Mouse (Mus musculus) T-helper 1 cell (primary cell): ENCODE data around the gene Arhgef19.

Experiments
- in situ Hi-C: fragments of 300-600 bp; cut with MboI, MseI; formaldehyde crosslinking; loops from one replicate; pipeline ENCODE4 v1.15.1; 2025; ENCODE audit warnings: high pct_unique_total_duplicates

The Arhgef19 gene

DNA sequence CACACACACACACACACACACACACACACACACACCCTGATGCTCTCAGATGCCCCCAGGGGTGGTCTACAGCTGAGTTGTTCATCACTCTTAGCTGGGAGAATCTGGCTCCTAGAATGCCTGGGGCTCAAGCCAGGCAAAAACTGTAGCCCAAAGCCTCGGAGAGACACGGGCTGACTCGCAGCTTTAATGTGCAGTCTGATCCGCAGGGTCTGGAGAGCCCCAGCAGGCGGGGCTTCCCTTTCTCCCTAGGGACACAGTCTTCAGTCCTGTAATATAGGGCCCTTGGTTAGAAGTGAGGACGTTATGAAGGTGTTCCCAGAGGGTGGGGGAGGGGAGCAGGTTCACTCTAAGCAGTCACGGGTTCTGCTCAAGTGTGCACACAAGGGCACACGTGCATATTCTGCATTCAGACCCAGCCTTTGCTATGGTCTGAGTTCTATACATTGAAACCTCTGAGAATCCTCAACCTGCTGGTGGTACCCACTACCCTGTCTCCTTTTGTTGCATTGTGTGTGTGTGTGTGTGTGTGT lies 44.6 kb downstream of the Arhgef19 start:
- in situ Hi-C loops = no loop called here

GRCm38 (mm10) chr4:141284486-141284885 lies 45.2 kb downstream of the Arhgef19 start:
- in situ Hi-C loops = no loop called here

GRCm38 (mm10) chr4:141285128-141285527 lies 45.8 kb downstream of the Arhgef19 start:
- in situ Hi-C loops = no loop called here

DNA sequence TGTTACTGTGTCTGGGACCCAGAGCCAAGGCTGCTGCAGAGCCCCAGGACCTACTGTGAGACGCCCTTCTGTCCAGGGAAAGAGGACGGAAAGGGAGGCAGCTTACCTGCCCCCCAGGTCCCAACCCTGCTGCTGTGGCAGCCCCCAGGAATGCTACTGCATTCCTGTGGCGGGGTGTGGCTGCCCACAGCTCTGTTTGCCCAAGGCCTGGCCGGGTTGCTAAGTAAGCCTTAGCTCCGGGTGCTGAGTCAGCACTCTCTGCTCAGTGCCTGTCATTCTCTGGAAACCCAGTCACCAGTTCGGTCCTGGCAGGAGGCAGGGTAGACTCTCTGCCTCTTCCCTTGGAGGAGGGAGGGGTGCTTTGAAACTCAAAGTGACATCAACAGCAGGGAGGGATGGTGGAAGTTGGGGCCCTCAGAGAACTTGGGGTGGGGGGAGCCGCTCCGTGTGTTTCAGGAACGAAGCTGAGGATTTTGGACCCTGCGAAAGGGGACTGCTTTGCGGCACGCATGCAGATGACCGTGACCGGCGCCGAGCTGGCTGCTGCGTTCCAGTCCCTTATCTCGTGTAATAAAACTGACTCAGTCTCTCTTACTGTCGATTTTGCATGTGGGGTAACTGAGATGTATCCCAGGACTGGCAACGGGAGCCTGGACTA lies 47.7 kb downstream of the Arhgef19 start:
- in situ Hi-C loops = no loop called here

GRCm38 (mm10) chr4:141287518-141288004 lies 48.3 kb downstream of the Arhgef19 start:
- in situ Hi-C loops = no loop called here

- in situ Hi-C loops = no loop called here
Observed at GRCm38 (mm10) chr4:141288152-141288551, 48.9 kb downstream of the Arhgef19 start.

GRCm38 (mm10) chr4:141291571-141292375 lies 52.5 kb downstream of the Arhgef19 start:
- in situ Hi-C loops = no loop called here

DNA sequence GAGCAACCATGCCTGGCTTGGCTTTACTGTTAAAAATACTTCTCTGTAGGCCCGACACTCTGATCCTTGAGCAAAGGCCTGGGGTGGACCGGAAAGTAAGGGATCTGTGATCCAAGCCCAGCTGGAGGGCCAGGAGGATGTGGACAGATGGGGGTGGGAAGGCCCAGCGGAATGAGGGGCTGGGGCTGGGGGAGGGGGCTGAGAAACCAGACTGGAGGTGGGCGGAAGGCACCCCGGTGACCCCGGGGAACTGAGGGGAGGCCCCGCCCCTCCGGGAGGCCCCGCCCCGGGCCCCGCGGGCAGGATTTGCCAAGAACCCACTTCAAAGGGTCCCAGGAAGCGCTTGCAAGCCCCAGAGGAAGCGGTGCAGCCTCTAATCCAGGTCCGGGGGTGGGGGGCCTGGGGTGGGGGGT lies 56.5 kb downstream of the Arhgef19 start:
- in situ Hi-C loops = no loop called here

- in situ Hi-C loops = no loop called here
Observed at GRCm38 (mm10) chr4:141297934-141298333, 58.6 kb downstream of the Arhgef19 start.

DNA sequence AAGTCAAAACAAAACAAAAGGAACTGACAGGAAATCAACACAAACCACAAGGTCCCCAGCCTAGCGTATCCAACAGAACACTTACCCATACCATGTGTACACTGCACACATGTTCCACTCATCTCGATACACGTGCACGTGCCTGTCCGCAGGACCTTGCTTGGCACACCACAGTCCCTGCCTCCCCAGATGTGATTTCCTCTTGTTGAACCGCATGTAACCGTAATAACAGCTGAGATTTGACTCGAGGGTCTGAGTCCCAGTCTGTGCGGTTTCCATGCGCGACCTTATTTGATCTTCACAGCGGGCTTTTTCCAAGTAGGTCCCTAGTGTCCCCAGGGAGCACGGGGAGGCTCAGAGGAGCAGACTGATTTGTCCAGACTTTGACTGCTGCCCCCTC lies 60.1 kb downstream of the Arhgef19 start:
- in situ Hi-C loops = no loop called here

GRCm38 (mm10) chr4:141300196-141300595 lies 60.9 kb downstream of the Arhgef19 start:
- in situ Hi-C loops = no loop called here

DNA sequence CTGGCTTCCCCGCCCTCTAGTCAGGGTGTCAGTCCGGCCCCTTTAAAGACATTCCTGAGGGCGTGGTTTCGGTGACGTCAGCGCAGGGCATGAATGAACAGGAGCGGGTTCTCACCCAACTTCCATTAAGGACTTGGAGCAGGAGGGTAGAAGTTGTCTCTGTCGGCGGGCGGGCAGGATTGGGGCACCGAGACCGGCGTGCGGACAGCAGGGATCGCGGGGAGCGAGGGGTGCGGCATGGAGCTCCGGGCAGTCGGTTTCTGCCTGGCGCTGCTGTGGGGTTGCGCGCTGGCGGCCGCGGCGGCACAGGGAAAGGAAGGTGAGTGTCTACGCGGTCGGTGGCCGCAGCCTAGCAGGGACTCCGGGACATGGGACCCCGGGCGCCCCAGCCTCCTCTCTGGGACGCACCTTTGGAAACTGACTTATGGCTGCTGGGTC lies 61.8 kb downstream of the Arhgef19 start, which contains the start of gene Epha2:
Gene Epha2 (plus strand): TSS at position 125 of the 438 bp plus-strand sequence.
- in situ Hi-C loops = no loop called here

- in situ Hi-C loops = no loop called here
Observed at GRCm38 (mm10) chr4:141301591-141302427, 62.5 kb downstream of the Arhgef19 start.

- in situ Hi-C loops = no loop called here
Observed at GRCm38 (mm10) chr4:141302428-141303401, 63.4 kb downstream of the Arhgef19 start.

DNA sequence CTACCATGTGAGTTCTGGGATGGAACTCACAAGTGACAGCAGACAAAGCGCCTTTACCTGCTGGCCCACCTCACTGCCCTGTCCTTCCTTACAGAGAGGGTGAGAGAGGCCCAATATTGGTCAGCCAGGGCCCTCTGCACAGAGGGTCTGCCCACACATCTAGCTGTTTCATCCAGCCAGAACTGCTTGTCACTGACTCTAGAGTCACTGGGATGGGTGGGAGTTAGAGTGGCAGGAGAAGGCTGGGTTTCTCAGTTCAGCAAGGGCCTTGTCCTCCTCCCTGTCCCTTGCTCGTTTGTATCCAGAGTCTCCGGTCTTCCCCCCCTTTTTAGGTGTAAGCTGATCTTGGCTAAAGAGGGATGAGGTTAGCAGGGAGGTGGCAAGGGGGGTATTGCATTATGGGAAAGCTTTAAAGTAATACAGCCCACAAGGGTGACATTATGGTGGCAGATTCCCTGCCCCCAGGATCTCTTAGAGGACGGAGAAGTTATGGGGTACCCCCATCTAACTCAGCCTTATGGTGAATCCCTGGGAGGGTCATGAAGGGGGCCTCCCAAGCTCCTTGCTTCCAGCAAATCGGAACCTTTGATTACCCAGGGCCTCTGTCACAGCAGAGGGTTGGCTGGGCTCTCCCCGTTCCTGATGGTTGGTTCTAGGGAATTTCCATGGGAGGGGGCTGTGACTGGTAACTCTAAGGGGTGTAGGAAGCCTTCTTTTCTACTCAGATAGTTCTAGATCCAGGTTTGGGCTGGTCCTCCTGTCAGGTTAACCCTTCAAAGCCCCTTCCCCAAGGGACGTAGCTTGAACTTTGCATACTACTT lies 64.3 kb downstream of the Arhgef19 start:
- in situ Hi-C loops = no loop called here

GRCm38 (mm10) chr4:141304223-141304611 lies 64.9 kb downstream of the Arhgef19 start:
- in situ Hi-C loops = no loop called here

DNA sequence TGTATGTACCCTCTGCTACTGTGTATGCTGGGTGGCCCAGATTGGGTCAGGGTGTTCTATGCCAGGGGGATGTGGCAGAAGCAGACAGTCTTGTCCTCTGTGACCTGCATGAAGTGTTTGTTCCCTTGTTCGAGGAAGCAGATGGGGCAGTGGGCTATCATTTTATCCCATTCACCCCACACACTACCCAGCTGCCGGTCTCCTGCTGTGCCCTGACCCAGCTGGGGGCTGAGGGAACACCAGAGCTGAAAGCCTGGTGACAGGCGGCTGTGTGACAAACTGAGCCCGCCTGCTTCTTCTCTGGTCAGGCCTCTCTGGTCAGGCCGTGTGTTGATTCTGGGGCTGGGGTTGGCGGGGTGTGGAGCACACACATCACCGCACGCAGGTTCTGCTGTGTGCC lies 66.8 kb downstream of the Arhgef19 start:
- in situ Hi-C loops = no loop called here
